Mouse (Mus musculus) left cerebral cortex, postnatal 14 days (tissue): Measurements from ENCODE around the gene Rfc4. TPM values are rescaled to one million over a fixed set of nuclear protein-coding genes. Genes with fewer than 3 reads are reported as not detected.

Experiments used
- DNase-seq, 2 experiments: peaks; one replicate each; pipeline ENCODE4 v3.0.0; 2021 to 2022; ENCODE audit warnings: low spot score in 2 of 2, mixed read lengths in 1 of 2
- intact Hi-C: fragments of 180-260 bp; cut with DNase I; formaldehyde crosslinking; loops from one replicate; pipeline ENCODE4 v1.15.1; 2025
- total RNA-seq, 2 experiments: library from RNA; stranded (reverse); gene quantifications; 2 replicates each; pipeline ENCODE4 v1.2.3; 2021

Gene Rfc4
- total RNA-seq, 2 experiments from 2014 or later, result 3.8 to 6.0 TPM

DNA sequence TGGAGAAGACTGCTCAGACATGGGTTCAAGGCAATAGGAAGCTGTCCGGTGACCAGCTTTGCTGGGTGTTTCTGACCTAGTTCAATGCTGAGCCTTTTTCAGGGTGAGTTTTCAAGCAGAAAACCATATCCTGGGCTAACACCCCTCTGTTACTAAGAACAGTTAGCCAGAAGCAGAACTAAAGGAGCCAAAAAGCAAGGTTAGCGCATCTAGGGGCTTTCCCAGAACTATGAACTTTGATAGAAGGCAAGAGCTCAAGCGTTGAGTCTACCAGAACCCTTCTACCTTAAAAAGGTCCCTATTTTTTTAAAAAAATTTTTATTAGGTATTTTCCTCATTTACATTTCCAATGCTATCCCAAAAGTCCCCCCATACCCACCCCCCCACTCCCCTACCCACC, 13.4 kb upstream of the Rfc4 start:
- intact Hi-C loops, result no loop called here
- DNase-seq, result no peak

DNA sequence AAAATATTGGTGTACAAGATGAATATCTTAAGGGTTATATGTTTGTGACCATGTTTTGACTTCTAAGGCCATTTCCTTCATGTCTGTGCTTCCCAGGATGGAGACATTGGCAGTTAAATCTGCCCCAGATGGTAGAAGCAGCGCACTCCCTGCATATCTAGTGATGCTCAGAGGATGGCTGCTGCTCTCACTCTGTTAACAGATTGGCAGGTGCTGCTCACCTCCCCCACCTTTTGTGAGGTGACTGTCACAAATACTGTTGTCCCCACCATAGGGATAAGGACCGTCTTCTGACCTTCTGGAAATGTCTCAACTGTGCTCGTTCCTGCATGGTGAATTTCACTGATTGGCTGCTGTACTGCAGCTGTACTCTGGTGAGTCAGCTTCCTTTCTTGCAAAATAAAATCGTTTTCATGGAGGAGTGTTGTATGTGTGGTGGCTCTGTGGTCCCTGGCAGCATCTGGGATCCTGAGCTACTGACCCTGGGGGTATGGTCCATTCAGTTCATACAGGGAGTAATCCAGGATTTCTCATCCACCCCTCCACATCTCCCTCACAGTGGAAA, 9.0 kb upstream of the Rfc4 start:
- DNase-seq, result no peak
- intact Hi-C loops, result loop anchor here (2.0 kb wide), 1 partner anchor 260 kb away; no protein-coding TSS in a partner anchor

DNA sequence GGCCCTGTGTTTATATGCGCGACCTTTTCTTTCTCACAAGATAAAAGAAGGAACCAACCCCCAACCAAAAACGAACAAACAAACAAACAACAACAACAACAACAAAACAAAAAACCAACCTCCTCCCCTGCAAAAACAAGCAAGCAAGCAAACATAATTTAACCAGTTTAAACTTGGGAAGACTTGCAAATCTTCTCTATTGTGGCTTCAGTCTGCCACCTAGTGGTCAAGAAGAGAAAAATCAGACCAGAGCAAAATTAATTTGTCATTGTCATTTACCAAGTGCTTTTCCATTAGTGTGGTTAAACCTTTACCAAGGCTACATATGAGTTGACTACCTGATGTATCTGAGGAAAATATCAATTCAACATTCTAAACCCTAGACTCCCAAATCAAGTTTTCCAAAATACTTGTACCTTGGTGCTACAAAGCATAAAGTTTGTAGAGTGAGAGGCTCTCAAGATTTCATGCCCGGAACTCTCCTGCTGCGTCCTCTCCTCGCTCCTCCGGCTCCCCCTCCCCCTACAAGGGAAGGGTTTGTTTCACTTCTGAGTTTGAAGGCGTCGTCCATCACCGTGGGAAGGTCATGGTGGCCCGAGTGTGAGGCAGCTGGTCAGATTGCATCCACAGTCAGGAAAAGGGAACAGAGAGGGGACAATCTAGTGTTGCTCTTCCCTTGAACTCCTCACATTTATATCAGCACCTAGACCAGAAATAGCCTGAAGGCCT, 8.0 kb upstream of the Rfc4 start:
- intact Hi-C loops, result loop anchor here (2.0 kb wide), 1 partner anchor 259 kb away; no protein-coding TSS in a partner anchor
- no peak for DNase-seq

DNA sequence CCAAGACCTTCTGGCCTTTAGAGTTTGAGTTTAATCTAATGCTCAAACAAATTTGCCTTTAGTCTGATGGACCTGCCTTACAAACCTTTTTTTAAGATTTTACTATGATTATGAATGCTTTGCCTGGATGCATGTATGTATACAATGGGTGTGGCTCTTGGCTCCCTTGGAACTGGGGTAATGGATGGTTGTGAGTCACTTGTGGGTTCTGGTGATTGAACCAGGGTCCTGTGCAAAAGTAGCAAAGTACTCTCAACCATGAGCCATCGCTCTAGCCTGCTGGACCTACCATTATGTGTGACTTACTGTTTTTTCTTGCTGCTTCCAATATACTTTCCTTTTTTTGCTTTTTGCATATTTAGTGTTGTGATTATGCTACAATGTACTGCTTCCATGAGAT, 4.8 kb upstream of the Rfc4 start:
- intact Hi-C loops, result loop anchor here (5.0 kb wide), 1 partner anchor 45 kb away; no protein-coding TSS in a partner anchor
- DNase-seq, result no peak

DNA sequence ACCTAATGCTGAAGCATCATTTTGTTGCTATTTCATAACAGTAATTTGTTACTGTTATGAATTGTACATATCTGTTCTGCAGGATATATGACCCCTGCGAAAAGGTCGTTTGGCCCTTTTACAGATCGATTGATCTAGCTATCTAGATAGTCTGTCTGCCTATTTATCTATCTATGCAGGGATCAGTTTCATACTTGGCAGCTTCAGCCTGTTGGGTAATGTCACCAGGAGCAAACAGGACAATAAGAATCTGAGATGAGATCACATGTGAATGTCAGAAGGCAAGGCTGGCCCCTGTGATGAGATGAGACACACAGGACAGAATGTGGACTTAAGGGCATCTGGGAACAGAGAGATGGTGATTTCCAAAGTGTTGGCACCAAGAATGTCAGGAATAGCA, 2.8 kb upstream of the Rfc4 start:
- intact Hi-C loops, result loop anchor here (5.0 kb wide), 1 partner anchor 43 kb away; no protein-coding TSS in a partner anchor
- DNase-seq, result no peak

DNA sequence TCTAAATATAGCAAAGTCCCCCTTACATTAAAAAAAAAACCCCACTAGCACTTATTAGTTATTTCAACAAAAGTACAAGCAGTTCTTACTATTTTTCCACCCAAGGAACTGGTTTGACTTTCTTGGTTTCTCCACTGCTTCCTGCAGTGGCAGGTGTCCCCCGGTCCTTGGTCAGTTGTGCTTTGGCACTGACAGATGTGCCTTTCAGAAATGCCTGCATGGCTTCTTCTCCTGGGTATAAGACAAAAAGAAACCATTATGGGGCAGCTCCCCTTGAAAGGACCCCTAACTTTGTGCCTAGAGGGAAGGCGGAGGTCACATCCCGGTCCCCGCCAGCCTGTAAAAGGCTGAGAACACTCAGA, 245 bp downstream of the Rfc4 start:
- intact Hi-C loops, result loop anchor here (1.0 kb wide), 1 partner anchor 20 kb away; the partner anchor contains the start of gene Eif4a2
- no peak for DNase-seq

DNA sequence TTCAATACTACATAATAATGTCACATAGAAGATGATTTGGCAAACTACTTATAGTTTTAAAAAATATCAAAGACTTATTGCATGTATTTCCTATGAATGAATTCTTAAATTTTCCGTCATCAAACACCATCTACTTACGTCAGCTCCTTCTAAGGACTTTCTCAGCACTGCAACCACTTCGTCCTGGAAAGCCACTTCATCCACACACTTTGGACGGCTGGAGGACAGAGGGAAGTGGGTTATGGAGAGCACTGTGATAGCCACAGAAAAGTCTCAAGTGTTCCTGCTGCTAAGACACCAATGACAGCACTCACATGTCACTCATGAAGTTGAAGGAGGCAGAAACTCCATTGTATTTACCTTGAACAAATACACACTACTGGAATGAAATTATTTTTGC, 3.1 kb downstream of the Rfc4 start:
- no peak for DNase-seq
- intact Hi-C loops, result no loop called here

DNA sequence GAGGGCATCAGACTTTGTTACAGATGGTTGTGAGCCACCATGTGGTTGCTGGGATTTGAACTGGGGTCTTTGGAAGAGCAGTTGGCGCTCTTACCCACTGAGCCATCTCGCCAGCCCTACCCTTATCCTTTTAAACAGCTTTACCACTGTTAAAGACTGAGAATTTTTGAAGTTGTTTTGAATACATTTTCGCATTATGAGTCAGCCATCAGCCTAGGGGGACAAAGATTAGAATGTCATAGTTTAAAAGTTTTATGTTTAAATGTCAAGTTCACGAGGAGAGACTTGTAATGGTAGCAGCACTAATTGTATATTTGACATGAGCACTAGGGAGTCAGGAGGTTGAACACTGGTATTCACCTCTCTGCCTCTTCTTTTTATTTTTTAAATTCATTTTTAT, 4.4 kb downstream of the Rfc4 start:
- intact Hi-C loops, result no loop called here
- DNase-seq, result no peak

DNA sequence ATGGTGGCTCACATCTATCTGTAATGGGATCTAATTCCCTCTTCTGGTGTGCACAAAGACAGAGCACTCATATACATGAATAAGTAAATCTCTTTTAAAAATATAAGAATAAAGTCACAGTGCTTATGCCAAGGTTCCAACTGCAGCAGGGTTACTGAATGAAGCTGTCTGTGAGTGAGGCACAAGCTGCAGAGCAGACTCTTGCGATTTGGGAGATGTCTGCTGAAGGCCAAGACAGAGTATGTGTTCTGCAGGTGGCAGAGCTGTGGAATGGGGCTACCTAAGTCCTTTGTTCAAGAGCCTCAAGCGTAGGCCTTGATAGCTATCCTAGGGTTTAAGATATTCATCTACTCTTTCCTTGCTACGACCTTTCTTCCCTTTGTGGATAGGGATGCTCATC, 5.1 kb downstream of the Rfc4 start:
- intact Hi-C loops, result no loop called here
- DNase-seq, result no peak

DNA sequence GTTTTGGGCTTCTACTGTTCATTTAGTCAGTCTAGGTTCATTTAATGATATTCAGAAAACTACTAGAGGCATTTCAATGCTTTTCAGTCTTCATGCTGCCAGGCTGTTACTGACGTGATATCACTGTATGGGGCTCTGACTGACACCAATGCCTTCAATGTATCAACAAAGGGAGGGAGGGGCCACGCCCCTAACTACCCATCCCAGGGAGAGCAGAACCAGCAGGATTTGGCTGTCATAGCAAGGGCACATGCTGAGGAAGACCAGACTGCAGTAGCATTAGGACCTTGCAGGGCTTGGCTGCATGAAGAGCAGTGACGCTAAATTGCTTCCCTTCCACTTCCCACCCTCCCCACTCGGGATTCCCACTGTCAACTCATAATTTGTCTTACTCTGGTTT, 10.4 kb downstream of the Rfc4 start:
- DNase-seq, result no peak
- intact Hi-C loops, result loop anchor here (10.0 kb wide), 1 partner anchor 242 kb away; no protein-coding TSS in a partner anchor

DNA sequence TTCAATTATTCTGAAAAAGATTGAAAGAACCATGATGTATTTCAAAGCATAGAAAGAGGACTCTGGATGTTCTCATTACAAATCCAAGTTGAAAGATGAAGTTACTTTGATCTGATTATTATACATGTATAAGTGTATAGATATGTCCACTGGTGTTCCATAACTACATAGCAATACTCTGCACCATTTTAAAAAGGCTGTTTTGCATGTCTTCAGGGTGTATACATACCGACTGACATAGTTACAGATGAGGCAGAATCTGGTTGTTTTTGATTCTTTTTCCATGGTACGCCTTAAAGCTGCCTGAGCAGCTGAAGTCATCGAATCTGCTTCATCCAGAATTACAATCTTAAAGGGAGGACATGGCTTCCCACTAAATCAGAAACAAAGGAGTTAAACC, 12.1 kb downstream of the Rfc4 start:
- DNase-seq, result no peak
- intact Hi-C loops, result loop anchor here (10.0 kb wide), 1 partner anchor 241 kb away; no protein-coding TSS in a partner anchor

DNA sequence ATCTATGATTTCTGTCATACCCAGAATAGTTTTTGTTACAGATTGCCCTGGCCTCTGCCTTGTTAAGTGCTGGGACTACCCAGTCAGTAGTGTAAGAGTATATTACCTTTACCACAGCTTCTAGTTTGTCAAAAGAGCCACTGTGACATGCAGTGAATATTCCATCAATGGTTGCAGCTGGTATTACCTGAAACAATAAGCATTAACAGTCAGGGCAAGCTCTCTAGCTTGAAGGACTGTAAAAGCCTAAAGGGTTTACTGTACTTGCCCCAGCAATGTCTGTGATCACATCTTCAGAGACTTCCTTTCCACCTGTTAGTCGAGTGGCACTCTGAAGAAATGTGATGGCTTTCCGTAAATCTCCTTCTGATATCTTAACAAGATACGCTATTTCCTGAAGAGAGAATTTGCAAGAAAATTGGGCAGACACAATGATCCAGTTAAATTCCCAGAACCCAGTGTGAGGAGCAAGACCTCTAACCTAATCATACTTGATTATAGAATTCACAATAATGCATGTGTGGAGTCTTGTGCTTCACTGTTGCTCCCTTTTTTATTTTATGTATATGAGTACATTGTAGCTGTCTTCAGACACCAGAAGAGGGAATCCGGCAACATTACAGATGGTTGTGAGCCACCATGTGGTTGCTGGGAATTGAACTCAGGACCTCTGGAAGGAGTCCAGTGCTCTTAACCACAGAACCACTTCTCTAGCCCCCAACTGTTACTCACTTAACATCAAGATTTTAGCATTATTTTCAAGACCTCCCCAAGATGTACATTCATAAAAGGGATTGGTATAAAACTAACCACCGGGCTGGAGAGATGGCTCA, 13.0 kb downstream of the Rfc4 start:
- intact Hi-C loops, result loop anchor here (10.0 kb wide), 1 partner anchor 240 kb away; no protein-coding TSS in a partner anchor
- no peak for DNase-seq

DNA sequence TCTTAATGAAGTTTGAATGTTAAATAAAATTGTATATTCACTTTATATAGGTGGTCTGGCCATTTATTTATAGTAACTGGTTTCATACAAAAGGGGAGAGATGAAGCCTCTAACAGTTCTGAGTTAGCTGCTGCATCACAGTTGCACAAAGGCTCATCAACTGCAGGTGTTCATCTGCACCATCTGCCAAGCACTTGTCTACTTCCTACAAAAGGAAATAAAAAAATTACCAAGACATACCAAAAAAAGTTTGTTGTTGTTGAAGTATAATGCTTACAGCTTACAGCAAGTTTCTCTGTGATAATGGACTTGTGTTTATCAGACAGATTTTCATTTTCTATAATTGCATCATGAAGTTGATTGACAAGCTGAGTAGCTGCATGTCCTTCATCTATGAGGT, 13.6 kb downstream of the Rfc4 start:
- intact Hi-C loops, result loop anchor here (10.0 kb wide), 1 partner anchor 239 kb away; no protein-coding TSS in a partner anchor
- DNase-seq, result no peak

DNA sequence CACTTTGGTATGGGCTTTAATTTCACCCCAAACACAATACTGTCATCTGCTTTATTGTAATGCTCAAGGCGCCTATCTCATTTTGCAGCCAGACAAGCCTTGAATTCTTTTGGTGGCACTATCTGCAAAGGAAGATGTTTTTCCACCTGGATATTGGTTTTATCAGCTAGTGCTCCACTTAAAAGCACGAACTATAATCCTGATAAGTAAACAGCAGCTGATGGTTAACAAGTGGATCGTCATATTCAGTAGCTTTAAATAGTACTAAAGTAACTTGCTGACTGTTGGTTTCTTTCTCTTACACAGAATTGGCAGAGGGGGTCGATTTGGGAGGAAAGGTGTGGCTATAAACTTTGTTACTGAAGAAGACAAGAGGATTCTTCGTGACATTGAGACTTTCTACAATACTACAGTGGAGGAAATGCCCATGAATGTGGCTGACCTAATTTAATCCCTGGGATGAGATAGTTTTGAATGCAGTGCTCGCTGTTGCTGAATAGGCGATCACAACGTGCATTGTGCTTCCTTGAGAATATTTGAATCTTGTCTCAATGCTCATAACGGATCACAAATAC, 14.6 kb downstream of the Rfc4 start:
- intact Hi-C loops, result loop anchor here (10.0 kb wide), 1 partner anchor 238 kb away; no protein-coding TSS in a partner anchor

DNA sequence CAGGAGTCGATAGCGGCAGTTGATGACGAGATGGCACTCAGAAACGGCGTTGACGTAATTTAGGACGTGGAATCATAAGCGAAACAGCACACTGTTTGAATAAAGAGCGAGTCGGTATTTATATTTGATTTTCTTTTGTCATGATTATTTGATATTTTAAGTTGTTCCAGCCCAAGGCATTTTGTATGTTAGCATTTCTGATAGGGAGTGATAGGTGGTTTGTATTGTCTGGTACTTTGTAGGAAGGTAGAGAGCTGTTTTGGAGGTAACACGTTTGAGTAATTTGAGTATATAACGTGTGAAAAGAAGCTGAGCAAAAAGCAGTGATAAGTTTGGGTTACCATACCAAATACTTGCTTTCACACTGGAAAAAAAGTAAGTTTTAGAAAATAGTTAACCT, 15.2 kb downstream of the Rfc4 start:
- intact Hi-C loops, result loop anchor here (10.0 kb wide), 1 partner anchor 238 kb away; no protein-coding TSS in a partner anchor
- no peak for DNase-seq

More for the DNA sequence above, 14.6 kb downstream of the Rfc4 start:
- DNase-seq, result no peak

DNA sequence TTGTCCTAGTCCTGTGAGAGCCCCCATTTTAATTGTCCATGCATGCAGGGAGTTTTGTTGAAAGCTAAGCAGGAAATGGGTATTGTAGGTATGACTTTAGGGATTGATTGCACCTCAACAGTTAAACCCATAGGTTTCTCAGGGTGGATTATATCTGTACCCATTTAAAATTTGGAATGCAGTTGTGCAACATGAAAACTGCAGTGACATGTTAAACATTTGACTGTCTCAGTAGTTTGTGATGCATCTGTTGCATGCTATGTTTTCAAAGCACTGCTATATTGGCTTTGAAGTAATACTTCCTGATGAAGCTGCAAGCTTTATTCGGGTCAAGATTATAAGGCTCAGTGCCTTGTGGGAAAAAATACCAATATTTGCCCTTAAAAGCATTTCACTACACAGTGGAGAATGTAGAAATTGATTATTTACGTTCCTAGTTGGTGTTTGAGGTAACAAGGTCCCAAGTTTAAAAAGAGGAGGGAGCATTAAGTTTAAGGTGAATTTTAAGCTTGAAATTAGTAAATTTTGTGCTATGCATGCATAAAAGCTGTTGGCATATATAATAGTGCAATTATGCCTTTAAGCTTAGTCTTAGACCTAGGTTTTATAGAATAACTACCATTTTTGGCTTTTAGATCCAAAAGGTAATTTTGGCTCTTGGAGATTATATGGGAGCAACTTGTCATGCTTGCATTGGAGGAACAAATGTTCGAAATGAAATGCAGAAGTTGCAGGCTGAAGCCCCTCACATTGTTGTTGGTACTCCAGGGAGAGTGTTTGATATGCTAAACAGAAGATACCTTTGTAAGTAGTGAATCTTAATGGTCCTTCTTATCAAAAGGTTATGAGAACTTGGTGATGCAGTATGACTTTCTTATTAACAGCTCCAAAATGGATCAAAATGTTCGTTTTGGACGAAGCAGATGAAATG, 17.9 kb downstream of the Rfc4 start:
- no peak for DNase-seq
- intact Hi-C loops, result loop anchor here (10.0 kb wide), 1 partner anchor 235 kb away; no protein-coding TSS in a partner anchor

DNA sequence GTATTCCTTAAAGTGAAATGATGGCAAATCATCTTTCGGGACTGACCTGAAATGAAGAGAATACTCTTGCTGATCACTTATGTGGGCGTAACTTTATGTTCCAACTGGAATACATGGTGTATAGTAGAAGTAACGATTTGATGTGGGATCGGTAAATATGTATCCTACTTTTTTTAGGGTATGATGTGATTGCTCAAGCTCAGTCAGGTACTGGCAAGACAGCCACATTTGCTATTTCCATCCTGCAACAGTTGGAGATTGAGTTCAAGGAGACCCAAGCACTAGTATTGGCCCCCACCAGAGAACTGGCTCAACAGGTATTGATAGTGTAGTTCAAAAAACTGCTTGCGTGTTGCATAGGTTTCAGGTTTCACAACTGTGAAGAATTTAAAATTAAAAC, 18.6 kb downstream of the Rfc4 start:
- intact Hi-C loops, result no loop called here
- DNase-seq, result no peak

DNA sequence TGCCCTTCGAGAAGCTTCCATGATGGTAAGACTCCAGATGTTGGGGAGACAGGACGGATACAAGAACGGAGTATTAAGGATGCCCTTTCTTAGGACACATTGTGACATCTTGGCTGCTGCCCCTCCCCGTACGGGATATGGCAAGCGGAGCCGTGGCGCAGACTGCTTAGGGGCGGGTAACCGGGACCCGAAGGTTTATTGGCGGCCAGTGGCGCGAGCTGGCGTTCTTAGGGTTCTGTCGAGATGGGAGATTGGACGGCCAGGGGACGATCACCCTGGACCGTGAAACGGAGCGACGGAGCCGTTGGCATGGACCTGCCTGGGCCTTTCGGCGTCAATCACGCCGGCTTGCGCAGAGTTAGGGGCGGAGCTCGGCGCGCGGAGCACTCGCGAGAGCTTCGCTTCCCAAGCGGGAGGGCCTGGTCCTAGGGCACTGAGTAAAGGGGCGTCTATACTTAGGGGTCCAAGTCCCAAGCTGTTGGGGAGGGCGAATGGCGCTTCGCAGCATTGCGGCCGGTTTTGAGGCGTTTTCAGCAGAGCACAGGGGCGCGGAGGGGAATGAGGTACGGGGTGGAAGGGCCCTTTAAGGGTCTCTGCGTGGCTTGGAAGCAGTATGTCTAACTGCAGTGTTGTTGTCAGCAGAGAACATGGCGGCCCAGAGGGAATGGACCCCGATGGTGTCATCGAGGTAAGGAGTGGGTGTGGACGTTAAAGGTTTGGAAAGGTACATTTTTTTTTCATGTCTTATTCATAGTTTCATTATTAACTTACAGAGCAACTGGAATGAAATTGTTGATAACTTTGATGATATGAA, 19.4 kb downstream of the Rfc4 start:
- peak; percentile 79 to 89 for DNase-seq
- intact Hi-C loops, result loop anchor here (1.0 kb wide), 1 partner anchor 19 kb away; the partner anchor contains the start of gene Rfc4
